Mouse (Mus musculus): ENCODE results near the gene Parva.
A peak's percentile ranks its signal among the peaks of the same experiment; 100 is the strongest.

The Parva gene

DNA sequence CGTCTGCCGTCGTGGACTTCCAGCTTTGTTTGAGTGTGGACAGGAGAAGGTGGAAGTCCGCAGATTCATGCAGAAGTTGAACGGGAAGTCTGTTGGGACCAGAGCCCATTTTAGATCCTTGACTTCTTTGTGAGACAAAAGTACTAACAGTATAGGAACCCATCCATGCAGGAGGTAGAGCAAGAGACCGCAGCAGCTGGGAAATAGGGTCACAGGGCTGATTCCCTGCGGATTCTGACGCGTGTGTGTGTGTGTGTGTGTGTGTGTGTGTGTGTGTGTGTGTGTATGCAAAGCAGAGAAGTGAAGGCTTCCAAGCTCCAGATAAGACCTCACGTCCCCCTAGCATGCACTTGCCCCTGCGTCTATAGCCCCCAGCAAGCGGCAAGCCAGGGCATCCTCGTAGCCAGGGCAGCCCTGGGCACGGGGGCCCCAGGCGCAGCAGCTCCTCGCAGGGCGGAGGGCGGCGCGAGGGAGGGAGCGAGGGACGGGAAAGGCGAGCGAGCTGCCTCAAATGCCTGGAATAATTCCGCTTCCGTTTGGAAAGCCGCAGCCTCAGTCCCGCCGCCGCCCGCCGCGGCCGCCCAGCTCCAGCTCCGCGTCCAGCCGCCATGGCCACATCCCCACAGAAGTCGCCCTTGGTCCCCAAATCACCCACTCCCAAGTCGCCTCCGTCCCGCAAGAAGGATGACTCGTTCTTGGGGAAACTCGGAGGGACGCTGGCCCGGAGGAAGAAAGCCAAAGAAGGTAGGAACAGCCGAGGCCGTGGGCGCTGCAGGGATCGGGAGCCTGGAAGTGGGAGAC lies at the start of gene Parva:
Parva (plus strand) TSS at position 149 of the 801 bp plus-strand sequence.
- DNase-seq (ENCODE audit: low read depth, low spot score): no peak

- no peak for DNase-seq (ENCODE audit: low read depth, low spot score)
Observed at GRCm38 (mm10) chr7:112378056-112378455, 49.2 kb upstream of the Parva start.

DNA sequence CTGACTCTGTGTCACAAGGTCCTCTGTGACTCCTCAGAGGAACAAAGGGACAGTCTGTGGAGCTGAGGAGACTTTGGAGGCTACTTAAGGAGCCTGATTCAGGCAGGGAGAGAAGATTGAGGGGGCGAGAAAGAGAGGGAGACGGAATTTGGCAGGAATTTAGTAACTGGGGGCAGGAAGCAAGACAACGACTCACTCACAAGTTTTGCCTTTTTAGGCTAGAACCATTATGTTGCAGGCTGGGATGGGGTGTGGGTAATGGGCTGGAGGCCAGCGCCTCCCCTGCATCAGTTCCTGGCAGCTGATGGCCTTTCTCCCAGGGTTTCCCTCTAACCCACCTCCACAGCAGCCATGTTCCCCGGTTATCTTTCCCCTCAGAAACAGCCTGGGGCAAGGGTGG lies 48.8 kb upstream of the Parva start:
- DNase-seq (ENCODE audit: low read depth, low spot score): no peak

DNA sequence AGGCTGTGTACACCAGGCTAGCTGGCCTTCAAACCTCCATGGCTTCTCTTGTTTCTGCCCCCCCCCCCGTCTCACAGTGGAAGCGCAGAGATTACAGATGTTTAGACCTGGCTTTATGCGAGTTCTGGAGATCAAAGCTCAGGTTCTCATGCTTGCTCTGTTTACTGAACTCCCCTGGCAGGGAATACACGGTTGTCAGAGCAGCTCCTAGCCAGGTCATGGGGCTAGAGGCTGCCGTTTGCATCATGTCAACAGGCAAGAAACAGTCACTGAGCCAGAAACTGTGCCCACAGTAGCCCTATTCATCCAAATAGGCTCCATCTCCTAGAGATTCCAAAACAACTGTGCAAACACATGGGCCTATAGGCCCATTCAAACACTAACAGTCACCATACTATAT lies 40.8 kb upstream of the Parva start:
- DNase-seq (ENCODE audit: low read depth, low spot score): no peak

DNA sequence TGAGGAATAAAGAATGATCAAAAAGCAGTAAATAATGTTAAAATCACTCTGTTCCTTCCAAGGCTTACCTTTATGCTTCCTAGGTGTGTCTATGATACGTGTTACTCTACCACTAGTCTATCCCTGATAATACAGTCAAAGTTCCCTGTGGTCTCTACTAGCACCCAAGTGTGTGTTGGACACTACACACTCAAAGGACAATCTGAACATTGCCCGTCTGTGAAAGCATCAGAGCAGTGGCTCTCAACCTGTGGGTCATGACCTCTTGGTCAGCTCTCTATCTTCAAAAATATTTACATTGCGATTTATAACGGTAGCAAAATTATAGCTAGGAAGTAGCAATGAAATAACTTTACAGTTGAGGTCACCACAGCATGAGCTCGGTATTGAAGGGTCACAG lies 39.4 kb upstream of the Parva start:
- no peak for DNase-seq (ENCODE audit: low read depth, low spot score)

DNA sequence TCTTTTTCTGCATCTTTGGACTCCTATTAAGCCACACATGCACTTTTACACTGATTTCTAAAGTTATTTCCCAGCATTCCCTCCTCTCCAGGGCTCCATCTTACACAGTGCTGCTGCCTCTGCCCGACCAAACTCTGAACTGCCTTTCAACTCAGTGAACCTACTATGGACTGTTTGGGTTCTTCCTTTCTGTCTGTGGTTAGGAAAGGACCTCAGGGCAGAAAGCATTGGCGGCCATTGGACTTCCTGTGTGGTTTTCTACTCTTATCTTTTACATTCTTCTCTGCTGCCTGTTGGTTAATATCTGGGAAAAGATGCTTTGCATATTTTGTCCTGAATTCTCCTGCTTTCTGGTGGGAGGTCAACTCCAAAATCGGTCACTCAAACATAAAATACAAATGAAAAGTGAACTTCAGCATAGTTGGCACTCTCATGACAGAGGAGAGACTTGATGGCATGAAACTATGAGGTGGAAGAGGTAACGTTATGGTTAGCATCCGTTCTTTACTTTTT lies 38.9 kb upstream of the Parva start:
- no peak for DNase-seq (ENCODE audit: low read depth, low spot score)

GRCm38 (mm10) chr7:112389611-112390251 lies 37.6 kb upstream of the Parva start:
- DNase-seq (ENCODE audit: low read depth, low spot score): no peak

GRCm38 (mm10) chr7:112390252-112390936 lies 36.9 kb upstream of the Parva start:
- DNase-seq (ENCODE audit: low read depth, low spot score): no peak

- no peak for DNase-seq (ENCODE audit: low read depth, low spot score)
Observed at GRCm38 (mm10) chr7:112390937-112391605, 36.2 kb upstream of the Parva start.

DNA sequence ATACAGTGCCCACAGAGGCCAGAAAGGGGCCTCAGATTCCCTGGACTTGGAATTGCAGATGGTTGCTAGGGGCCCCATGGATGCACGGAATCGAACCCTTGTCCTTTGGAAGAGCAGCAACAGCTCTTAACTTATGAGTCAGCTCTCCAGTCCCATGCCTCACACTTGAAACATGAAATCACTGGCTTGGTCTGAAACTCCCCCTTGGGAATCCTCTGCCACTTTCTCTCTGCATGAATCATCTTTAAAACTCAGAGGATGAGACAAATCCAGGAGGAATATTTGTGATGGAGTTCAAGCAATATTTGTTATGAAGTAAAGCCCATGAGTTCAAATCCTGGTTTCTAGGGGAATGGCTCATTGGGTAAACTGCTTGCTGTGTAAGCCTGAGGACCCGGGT lies 29.5 kb upstream of the Parva start:
- DNase-seq (ENCODE audit: low read depth, low spot score): no peak

GRCm38 (mm10) chr7:112399425-112400170 lies 27.7 kb upstream of the Parva start:
- DNase-seq (ENCODE audit: low read depth, low spot score): no peak

DNA sequence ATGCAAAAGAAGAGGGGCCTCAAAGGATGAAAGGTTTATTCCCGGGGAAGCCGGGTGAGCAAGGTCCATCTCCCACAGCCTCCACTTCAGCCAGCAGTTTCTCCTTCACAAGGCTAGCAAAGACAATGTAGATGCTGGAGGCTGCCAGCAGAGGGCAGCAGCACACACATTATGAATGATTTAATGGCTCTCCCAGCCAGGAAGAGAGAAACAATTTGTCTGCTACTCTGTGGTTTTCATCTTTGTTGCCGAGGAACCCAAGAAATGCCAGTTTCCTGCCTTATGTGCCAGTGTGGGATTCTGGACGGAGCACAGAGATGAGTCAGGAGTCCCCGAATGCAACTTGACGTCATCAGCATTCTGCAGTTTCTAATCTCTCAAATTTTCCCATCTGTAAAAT lies 27.1 kb upstream of the Parva start:
- peak; percentile 40 for DNase-seq (ENCODE audit: low read depth, low spot score)

DNA sequence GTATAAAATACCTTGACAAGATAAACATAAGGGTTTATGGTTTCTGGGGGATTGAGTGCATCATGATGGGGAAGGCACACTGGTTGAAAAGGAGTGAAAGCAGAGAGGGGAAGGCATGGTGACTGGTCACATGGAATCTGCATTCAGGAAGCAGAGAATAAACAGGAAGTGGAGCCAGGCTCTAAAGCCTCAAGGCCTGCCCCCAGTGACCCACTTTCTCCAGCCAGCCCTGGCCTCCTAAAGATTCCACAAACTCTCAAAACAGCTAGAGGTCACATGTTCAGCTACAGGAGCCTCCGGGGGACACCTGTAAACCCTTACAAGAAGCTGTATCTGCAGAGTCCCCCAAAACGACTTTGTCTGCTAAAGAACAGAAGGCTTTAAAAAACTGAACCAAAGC lies 22.2 kb upstream of the Parva start:
- DNase-seq (ENCODE audit: low read depth, low spot score): no peak

DNA sequence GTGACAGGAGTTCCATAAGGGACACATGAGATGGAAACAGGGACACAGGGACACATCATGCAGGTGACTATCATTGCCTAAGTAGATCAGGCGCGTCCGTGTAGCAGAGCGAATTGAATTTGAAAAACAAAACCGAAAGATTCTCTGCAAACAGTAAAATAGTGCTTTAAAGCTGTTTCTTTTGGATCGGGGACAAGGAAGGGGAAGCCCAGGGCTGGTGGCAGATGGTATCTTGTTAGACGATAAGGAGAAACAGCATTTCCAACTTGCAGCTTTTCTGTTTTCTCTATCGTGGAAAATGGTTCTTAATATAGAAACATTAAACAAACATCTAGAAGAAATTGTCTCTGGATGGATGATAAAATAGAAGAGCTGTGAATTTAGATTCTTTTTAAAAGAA lies 21.7 kb upstream of the Parva start:
- DNase-seq (ENCODE audit: low read depth, low spot score): no peak

DNA sequence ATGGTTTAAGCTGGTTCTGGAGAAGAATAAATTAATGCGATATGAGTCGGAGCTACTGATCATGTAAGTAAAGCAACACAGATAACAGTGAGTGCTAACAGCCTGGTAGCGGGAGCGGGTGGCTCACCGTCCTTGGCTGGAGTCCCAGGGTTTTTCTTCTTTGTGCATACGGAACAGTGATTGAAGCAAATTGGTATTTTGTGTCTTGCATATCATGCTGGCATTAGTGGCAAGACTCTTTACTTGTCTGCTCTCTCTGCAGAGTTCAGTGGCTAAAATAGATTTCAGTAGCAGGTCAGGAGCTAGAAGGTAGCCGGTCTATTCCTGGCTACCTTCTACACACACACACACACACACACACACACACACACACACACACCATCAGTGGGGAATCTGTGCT lies 19.7 kb upstream of the Parva start:
- no peak for DNase-seq (ENCODE audit: low read depth, low spot score)

DNA sequence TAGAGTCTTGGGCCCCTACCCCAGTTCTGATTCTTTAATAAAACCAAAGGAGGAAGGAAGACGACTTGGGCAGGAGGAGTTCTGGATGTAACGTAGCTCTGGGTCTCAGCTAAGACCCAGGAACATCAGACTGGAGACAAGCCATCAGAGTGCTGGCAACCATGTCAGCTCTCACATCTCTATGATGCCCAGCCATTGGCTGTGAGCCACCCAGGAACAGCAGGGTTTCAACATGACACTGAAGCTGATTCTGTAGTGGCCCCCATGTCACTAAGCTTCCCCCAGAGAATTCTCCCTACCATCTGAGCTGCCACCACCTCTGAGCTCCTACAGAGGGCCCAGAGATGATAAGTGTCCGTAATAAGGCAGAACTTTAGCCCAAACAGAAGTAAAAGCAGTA lies 17.3 kb upstream of the Parva start:
- no peak for DNase-seq (ENCODE audit: low read depth, low spot score)

DNA sequence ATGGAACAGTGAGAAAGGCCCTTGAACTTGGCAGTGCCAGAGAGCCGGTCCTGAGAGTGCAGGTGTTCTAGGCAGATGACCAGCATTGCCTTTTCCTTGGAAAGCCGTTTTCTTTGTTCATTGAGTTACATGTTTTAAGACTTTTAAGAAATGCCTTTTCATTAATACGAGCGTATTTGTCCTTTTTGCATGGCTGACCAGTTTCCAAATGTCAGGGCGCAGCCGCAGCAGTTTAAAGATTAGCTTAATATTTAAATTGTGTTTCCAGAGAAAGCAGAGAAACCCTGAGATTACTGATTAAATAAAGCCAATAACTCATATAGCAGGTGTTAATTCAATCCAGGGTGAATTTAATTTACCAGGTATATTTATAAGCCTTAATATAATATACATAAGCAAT lies 14.0 kb upstream of the Parva start:
- DNase-seq (ENCODE audit: low read depth, low spot score): no peak

- DNase-seq (ENCODE audit: low read depth, low spot score): peak; percentile 28
Observed at GRCm38 (mm10) chr7:112416058-112416526, 11.2 kb upstream of the Parva start.

DNA sequence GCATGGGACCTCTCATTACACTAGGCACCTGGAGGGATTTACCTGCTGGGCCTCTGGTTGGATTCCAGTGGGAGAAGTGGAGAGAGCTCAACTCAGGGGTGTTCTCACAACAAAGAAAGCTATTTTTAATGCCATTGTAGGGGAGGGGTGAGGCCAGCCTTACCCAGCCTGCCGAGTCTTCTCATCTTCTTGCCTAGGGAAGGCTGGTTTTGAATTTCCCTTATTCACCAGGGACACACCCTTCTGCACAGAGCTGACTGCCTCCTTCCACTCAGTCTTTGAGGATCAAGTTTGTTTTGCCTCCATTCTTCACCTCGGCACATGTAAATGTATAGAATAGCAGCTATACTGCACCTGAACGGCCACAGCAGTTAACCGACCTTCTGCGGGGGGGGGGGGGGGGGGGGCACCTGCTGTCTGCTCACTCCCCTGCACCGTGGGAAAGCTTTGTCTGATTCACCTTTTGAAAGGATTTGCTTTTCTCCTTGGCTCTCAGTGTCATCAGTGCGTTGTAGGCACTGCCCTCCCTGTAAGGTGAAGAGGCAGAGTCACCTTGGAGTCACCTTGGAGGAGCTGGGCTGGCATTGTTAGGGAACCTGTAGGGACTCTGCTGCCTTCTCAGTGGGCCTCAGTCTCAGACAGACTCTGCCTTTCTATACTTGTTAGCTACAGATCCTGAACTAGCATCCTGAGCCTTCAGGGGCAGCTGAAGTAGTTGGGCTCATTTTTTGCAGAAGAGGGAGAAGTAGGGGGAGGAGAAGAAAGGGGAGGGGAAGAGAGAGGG lies 10.4 kb upstream of the Parva start:
- no peak for DNase-seq (ENCODE audit: low read depth, low spot score)

GRCm38 (mm10) chr7:112417598-112417997 lies 9.7 kb upstream of the Parva start:
- no peak for DNase-seq (ENCODE audit: low read depth, low spot score)

Measured in CD4-positive helper T cell, adult 2 months (primary cell).